Mouse (Mus musculus): ENCODE measurements around the gene Catsperd. TPM values are rescaled to one million over a fixed set of nuclear protein-coding genes. Genes with fewer than 3 reads are reported as not detected.

Gene Catsperd
- total RNA-seq, 1 experiment = 1.3 TPM

- TF ChIP-seq ZNF384 (IDR thresholded peaks at IDR 0.05; ENCODE audit: low read depth, low read length) (no peak), CHD2 (IDR thresholded peaks at IDR 0.05; ENCODE audit: low read depth, low read length) (no peak), ZC3H11A (IDR thresholded peaks at IDR 0.05; ENCODE audit: borderline replicate concordance, low read depth, low read length) (no peak), HCFC1 (IDR thresholded peaks at IDR 0.05; ENCODE audit: borderline replicate concordance, insufficient read depth, low read length) (no peak), MAFK (IDR thresholded peaks at IDR 0.05; ENCODE audit: insufficient read depth, low read depth, low read length) (no peak)
- in situ Hi-C loops (cut with MboI; ENCODE audit: low sequenced_read_pairs in 2 of 2, unreplicated experiment in 2 of 2) = no loop called here
- Histone ChIP-seq H3K36me3 (ENCODE audit: control insufficient read depth, insufficient read depth, low read length, poor library complexity, severe bottlenecking) (peaks cover 60% of the 10 kb centered on the region), H3K27ac (ENCODE audit: insufficient read depth, low read depth, low read length, poor library complexity, severe bottlenecking) (no peak overlapping the region), H3K9me3 (ENCODE audit: control insufficient read depth, insufficient read depth, low read depth, low read length) (no peaks in the 10 kb centered on the region), H3K4me3 (ENCODE audit: insufficient read depth in 1 of 2, low read depth in 1 of 2, low read length in 2 of 2, poor library complexity in 1 of 2, severe bottlenecking in 1 of 2) (no peak overlapping the region), H3K9ac (ENCODE audit: insufficient read depth, low read depth, low read length, poor library complexity, severe bottlenecking) (no peak overlapping the region), H3K4me1 (ENCODE audit: control insufficient read depth in 2 of 2, insufficient read depth in 2 of 2, low read length in 2 of 2, poor library complexity in 1 of 2) (no peaks in the 10 kb centered on the region)
- no peak for DNase-seq (ENCODE audit: low read depth, low spot score)
These were observed 60.7 kb downstream of the Catsperd start for GRCm38 (mm10) chr17:56688689-56689088.

GRCm38 (mm10) chr17:56693395-56693794 lies 65.5 kb downstream of the Catsperd start:
- H3K36me3 ChIP-seq (ENCODE audit: control insufficient read depth, insufficient read depth, low read length, poor library complexity, severe bottlenecking) = peaks cover 64% of the 10 kb centered on the region

GRCm38 (mm10) chr17:56693851-56694310 lies 65.9 kb downstream of the Catsperd start:
- in situ Hi-C loops (cut with MboI; ENCODE audit: low sequenced_read_pairs in 2 of 2, unreplicated experiment in 2 of 2) = no loop called here
- no peak overlapping the region for H3K4me3 ChIP-seq (ENCODE audit: insufficient read depth in 1 of 2, low read depth in 1 of 2, low read length in 2 of 2, poor library complexity in 1 of 2, severe bottlenecking in 1 of 2)
- TF ChIP-seq ZNF384 (IDR thresholded peaks at IDR 0.05; ENCODE audit: low read depth, low read length) (no peak), CHD2 (IDR thresholded peaks at IDR 0.05; ENCODE audit: low read depth, low read length) (no peak)
- no peak overlapping the region for H3K9ac ChIP-seq (ENCODE audit: insufficient read depth, low read depth, low read length, poor library complexity, severe bottlenecking)
- no peak overlapping the region for H3K27ac ChIP-seq (ENCODE audit: insufficient read depth, low read depth, low read length, poor library complexity, severe bottlenecking)
- no peaks in the 10 kb centered on the region for H3K4me1 ChIP-seq (ENCODE audit: control insufficient read depth in 2 of 2, insufficient read depth in 2 of 2, low read length in 2 of 2, poor library complexity in 1 of 2)
- DNase-seq (ENCODE audit: low read depth, low spot score) = no peak
- no peaks in the 10 kb centered on the region for H3K9me3 ChIP-seq (ENCODE audit: control insufficient read depth, insufficient read depth, low read depth, low read length)
- H3K36me3 ChIP-seq (ENCODE audit: control insufficient read depth, insufficient read depth, low read length, poor library complexity, severe bottlenecking) = peaks cover 65% of the 10 kb centered on the region

More at GRCm38 (mm10) chr17:56693395-56693794, 65.5 kb downstream of the Catsperd start:
- Histone ChIP-seq H3K4me3 (ENCODE audit: insufficient read depth in 1 of 2, low read depth in 1 of 2, low read length in 2 of 2, poor library complexity in 1 of 2, severe bottlenecking in 1 of 2) (no peak overlapping the region), H3K9me3 (ENCODE audit: control insufficient read depth, insufficient read depth, low read depth, low read length) (no peaks in the 10 kb centered on the region), H3K9ac (ENCODE audit: insufficient read depth, low read depth, low read length, poor library complexity, severe bottlenecking) (no peak overlapping the region), H3K4me1 (ENCODE audit: control insufficient read depth in 2 of 2, insufficient read depth in 2 of 2, low read length in 2 of 2, poor library complexity in 1 of 2) (no peaks in the 10 kb centered on the region), H3K27ac (ENCODE audit: insufficient read depth, low read depth, low read length, poor library complexity, severe bottlenecking) (no peak overlapping the region)
- no peak for DNase-seq (ENCODE audit: low read depth, low spot score)
- TF ChIP-seq MAFK (IDR thresholded peaks at IDR 0.05; ENCODE audit: insufficient read depth, low read depth, low read length) (no peak), ZC3H11A (IDR thresholded peaks at IDR 0.05; ENCODE audit: borderline replicate concordance, low read depth, low read length) (no peak), ZNF384 (IDR thresholded peaks at IDR 0.05; ENCODE audit: low read depth, low read length) (no peak), HCFC1 (IDR thresholded peaks at IDR 0.05; ENCODE audit: borderline replicate concordance, insufficient read depth, low read length) (no peak), CHD2 (IDR thresholded peaks at IDR 0.05; ENCODE audit: low read depth, low read length) (no peak)
- in situ Hi-C loops (cut with MboI; ENCODE audit: low sequenced_read_pairs in 2 of 2, unreplicated experiment in 2 of 2) = no loop called here

- TF ChIP-seq CHD2 (IDR thresholded peaks at IDR 0.05; ENCODE audit: low read depth, low read length) (no peak), HCFC1 (IDR thresholded peaks at IDR 0.05; ENCODE audit: borderline replicate concordance, insufficient read depth, low read length) (no peak), MAFK (IDR thresholded peaks at IDR 0.05; ENCODE audit: insufficient read depth, low read depth, low read length) (no peak), ZNF384 (IDR thresholded peaks at IDR 0.05; ENCODE audit: low read depth, low read length) (no peak), ZC3H11A (IDR thresholded peaks at IDR 0.05; ENCODE audit: borderline replicate concordance, low read depth, low read length) (no peak)
- Histone ChIP-seq H3K36me3 (ENCODE audit: control insufficient read depth, insufficient read depth, low read length, poor library complexity, severe bottlenecking) (peaks cover 87% of the 10 kb centered on the region), H3K9me3 (ENCODE audit: control insufficient read depth, insufficient read depth, low read depth, low read length) (no peaks in the 10 kb centered on the region), H3K9ac (ENCODE audit: insufficient read depth, low read depth, low read length, poor library complexity, severe bottlenecking) (no peak overlapping the region), H3K4me3 (ENCODE audit: insufficient read depth in 1 of 2, low read depth in 1 of 2, low read length in 2 of 2, poor library complexity in 1 of 2, severe bottlenecking in 1 of 2) (no peak overlapping the region), H3K27ac (ENCODE audit: insufficient read depth, low read depth, low read length, poor library complexity, severe bottlenecking) (no peak overlapping the region), H3K4me1 (ENCODE audit: control insufficient read depth in 2 of 2, insufficient read depth in 2 of 2, low read length in 2 of 2, poor library complexity in 1 of 2) (no peaks in the 10 kb centered on the region)
- no peak for DNase-seq (ENCODE audit: low read depth, low spot score)
- in situ Hi-C loops (cut with MboI; ENCODE audit: low sequenced_read_pairs in 2 of 2, unreplicated experiment in 2 of 2) = no loop called here
These were observed 72.5 kb downstream of the Catsperd start for GRCm38 (mm10) chr17:56700451-56700850.

- DNase-seq (ENCODE audit: low read depth, low spot score) = no peak
- no peak for TF ChIP-seq MAFK (IDR thresholded peaks at IDR 0.05; ENCODE audit: insufficient read depth, low read depth, low read length)
- no peak for TF ChIP-seq CHD2 (IDR thresholded peaks at IDR 0.05; ENCODE audit: low read depth, low read length)
- TF ChIP-seq ZC3H11A (IDR thresholded peaks at IDR 0.05; ENCODE audit: borderline replicate concordance, low read depth, low read length) = no peak
- no peak for TF ChIP-seq ZNF384 (IDR thresholded peaks at IDR 0.05; ENCODE audit: low read depth, low read length)
- TF ChIP-seq HCFC1 (IDR thresholded peaks at IDR 0.05; ENCODE audit: borderline replicate concordance, insufficient read depth, low read length) = no peak
These were observed 75.1 kb downstream of the Catsperd start for GRCm38 (mm10) chr17:56703038-56703437.

More at GRCm38 (mm10) chr17:56703038-56703437, 75.1 kb downstream of the Catsperd start:
- no peak overlapping the region for H3K9ac ChIP-seq (ENCODE audit: insufficient read depth, low read depth, low read length, poor library complexity, severe bottlenecking)
- H3K36me3 ChIP-seq (ENCODE audit: control insufficient read depth, insufficient read depth, low read length, poor library complexity, severe bottlenecking) = peaks cover 87% of the 10 kb centered on the region
- no peaks in the 10 kb centered on the region for H3K9me3 ChIP-seq (ENCODE audit: control insufficient read depth, insufficient read depth, low read depth, low read length)
- H3K27ac ChIP-seq (ENCODE audit: insufficient read depth, low read depth, low read length, poor library complexity, severe bottlenecking) = no peak overlapping the region
- in situ Hi-C loops (cut with MboI; ENCODE audit: low sequenced_read_pairs in 2 of 2, unreplicated experiment in 2 of 2) = no loop called here
- no peak overlapping the region for H3K4me3 ChIP-seq (ENCODE audit: insufficient read depth in 1 of 2, low read depth in 1 of 2, low read length in 2 of 2, poor library complexity in 1 of 2, severe bottlenecking in 1 of 2)
- peaks cover 0 to 7% of the 10 kb centered on the region in 2 experiments; a peak in 1 of 4 replicates for H3K4me1 ChIP-seq (ENCODE audit: control insufficient read depth in 2 of 2, insufficient read depth in 2 of 2, low read length in 2 of 2, poor library complexity in 1 of 2)
